Mouse (Mus musculus) spleen, adult 2 months (tissue): ENCODE measurements around the gene Kcng4.

ENCODE experiments used
- CTCF ChIP-seq: fragments of 200-500 bp; IDR thresholded peaks from 2 replicates; pipeline ENCODE4 v1.5.1; 2011; ENCODE audit warnings: mild to moderate bottlenecking, inconsistent platforms; ENCODE audit not compliant: insufficient read depth, insufficient read length, insufficient replicate concordance; ENCODE audit errors: extremely low read depth
- POLR2A ChIP-seq: fragments of 200-500 bp; IDR thresholded peaks from 2 replicates; pipeline ENCODE4 v1.6.1; 2011; ENCODE audit warnings: low read depth, low read length, inconsistent platforms

- no peak for TF ChIP-seq CTCF
- no peak for TF ChIP-seq POLR2A
These were observed 26.4 kb upstream of the Kcng4 start for GRCm38 (mm10) chr8:119661892-119662291.
